Mouse (Mus musculus) splenic B cell, adult 2 months (primary cell): ENCODE measurements around the gene Pnkd.

Experiments
- DNase-seq: peaks from one replicate; pipeline ENCODE4 v3.0.0-alpha.2; 2011; ENCODE audit warnings: low read depth, low spot score
- H3K27me3 ChIP-seq: 2 replicates; pipeline ENCODE4 v1.6.1; 2012; ENCODE audit warnings: mild to moderate bottlenecking, low read length, moderate library complexity, mixed read lengths; ENCODE audit not compliant: control insufficient read depth, poor library complexity, insufficient read depth, severe bottlenecking
- H3K36me3 ChIP-seq: 2 replicates; pipeline ENCODE4 v1.6.1; 2012; ENCODE audit warnings: mild to moderate bottlenecking, low read length, moderate library complexity, mixed read lengths; ENCODE audit not compliant: control insufficient read depth, poor library complexity, insufficient read depth, severe bottlenecking

Pnkd gene

DNA sequence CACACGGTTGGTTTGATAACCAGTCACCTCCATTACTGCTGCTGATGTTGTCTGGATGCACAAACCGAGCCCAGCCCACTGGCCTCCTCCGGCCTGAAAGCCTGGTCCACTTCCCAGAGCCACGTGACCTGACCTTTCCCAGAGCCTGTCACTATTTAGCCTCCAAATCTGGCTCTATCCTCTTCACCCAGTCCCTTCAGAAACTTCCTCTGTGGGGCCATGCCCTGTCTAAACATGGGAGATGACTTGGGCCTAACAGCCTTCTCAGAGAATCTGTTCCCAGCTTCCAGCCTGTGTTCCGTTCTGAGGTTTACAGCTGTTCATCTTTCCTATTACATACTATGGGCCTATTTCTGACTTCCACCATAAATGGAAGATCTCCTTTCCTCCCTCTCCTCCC, 78.7 kb downstream of the Pnkd start:
- DNase-seq, result no peak
- Histone ChIP-seq H3K36me3 (no peaks in the 10 kb centered on the region), H3K27me3 (no peaks in the 10 kb centered on the region)

GRCm38 (mm10) chr1:74364270-74364669, 79.5 kb downstream of the Pnkd start:
- no peak for DNase-seq
- Histone ChIP-seq H3K36me3 (no peaks in the 10 kb centered on the region), H3K27me3 (no peaks in the 10 kb centered on the region)

DNA sequence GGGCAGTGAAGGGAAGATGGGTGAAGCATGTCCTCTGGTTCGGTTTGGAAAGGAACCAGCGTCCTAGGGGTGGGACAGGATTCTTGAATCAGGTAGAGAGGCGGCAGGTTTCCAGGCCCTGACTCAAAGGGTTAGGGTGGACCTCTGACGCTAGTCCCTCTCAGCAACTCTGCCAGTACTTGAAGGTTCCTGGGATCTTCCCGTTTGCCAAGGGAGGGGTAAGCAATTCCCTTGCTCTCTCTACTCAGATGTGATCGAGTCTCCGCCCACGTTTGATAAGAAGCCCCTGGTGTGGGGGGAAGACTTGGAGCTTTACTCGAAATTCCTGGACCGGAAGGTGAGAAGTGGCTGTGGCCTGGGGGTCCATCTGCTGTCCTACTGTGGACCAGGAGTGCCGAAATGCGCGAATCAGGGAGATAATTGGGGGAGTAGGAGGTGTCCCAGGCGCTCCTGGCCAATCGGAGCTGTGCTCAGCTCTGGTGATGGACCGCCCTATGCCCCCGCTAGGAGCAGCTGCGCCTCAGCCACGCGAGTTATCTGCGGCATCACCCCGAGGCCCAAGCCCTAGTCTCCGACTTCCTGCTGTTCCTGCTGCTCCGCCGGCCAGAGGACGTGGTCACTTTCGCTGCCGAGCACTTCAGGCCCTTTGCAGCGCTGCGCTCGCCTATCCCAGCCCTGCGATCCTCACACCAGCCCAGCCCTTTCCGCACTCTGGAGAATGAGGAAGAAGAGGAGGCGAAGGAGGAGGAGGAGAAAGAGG, 83.3 kb downstream of the Pnkd start:
- Histone ChIP-seq H3K27me3 (no peaks in the 10 kb centered on the region), H3K36me3 (no peaks in the 10 kb centered on the region)
- DNase-seq, result peak; percentile 24

GRCm38 (mm10) chr1:74370040-74370439, 85.3 kb downstream of the Pnkd start:
- no peaks in the 10 kb centered on the region for H3K36me3 ChIP-seq
- H3K27me3 ChIP-seq, result no peaks in the 10 kb centered on the region
- no peak for DNase-seq

- Histone ChIP-seq H3K36me3 (no peaks in the 10 kb centered on the region), H3K27me3 (no peaks in the 10 kb centered on the region)
- DNase-seq, result no peak
These were observed 88.6 kb downstream of the Pnkd start for GRCm38 (mm10) chr1:74373372-74373771.

GRCm38 (mm10) chr1:74374980-74375379, 90.2 kb downstream of the Pnkd start, which contains the start of gene Slc11a1:
TSS of gene Slc11a1 (plus strand) at chr1:74375195.
- Histone ChIP-seq H3K36me3 (no peaks in the 10 kb centered on the region), H3K27me3 (no peaks in the 10 kb centered on the region; the same call in 1 of the 2 replicates)
- no peak for DNase-seq

DNA sequence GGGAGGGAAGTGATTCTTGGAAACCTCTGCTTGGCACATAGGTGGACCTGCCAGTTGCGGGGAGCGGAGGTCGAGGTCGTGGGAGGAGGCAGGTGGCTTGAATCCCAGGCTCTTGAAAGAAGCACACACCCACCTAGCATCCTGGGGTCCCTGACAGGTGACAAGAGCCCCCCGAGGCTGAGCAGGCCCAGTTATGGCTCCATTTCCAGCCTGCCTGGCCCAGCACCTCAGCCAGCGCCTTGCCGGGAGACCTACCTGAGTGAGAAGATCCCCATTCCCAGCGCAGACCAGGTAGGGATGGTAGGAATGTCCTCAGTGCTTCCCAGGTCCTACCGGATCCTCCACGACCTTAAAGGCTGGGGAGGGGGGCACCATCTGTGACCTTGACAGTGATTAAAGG, 90.8 kb downstream of the Pnkd start:
- DNase-seq, result no peak
- Histone ChIP-seq H3K36me3 (no peaks in the 10 kb centered on the region), H3K27me3 (no peaks in the 10 kb centered on the region; the same call in 1 of the 2 replicates)

- DNase-seq, result no peak
- Histone ChIP-seq H3K36me3 (no peaks in the 10 kb centered on the region), H3K27me3 (no peaks in the 10 kb centered on the region; the same call in 1 of the 2 replicates)
These were observed 91.7 kb downstream of the Pnkd start for GRCm38 (mm10) chr1:74376396-74376795.

DNA sequence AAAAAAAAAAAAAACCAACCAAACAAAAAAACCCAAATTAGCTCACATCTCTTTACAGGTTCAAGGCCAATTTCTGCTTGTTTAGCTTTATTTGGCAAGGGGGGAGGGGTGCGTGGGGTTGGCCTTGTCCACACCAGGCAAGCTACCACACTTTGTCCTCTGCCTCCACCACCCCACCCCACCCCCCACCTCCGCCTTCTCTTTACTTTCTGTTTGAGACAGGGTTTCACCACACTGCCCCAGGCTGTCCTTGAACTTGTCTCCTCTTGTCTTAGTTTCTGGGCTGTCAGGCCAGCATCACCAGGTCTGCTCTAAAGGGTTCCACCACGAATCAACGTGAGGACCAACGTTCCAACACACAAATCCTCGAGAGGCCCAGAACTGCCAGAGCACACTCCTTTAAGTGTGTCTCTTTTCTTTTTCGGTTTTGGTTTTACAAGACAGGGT, 94.4 kb downstream of the Pnkd start:
- DNase-seq, result no peak
- H3K36me3 ChIP-seq, result no peaks in the 10 kb centered on the region
- H3K27me3 ChIP-seq, result no peaks in the 10 kb centered on the region; the same call in 1 of the 2 replicates

DNA sequence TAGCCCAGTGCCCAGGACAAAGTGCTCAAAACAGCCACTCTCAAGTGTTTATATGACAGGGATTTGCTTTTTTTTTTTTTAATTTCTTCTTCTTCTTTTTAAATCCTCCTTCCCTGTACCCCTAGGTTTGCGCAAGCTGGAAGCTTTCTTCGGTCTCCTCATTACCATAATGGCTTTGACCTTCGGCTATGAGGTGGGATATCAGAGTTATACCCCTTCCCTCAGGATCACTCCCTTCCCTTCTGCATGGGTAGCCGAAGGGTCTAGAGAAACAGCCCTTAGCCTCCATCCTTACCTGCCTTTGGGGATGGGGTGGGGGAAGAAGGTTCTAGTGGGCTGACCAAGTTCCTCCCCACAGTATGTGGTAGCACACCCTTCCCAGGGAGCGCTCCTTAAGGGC, 95.8 kb downstream of the Pnkd start:
- Histone ChIP-seq H3K36me3 (no peaks in the 10 kb centered on the region), H3K27me3 (no peaks in the 10 kb centered on the region; the same call in 1 of the 2 replicates)
- DNase-seq, result no peak

GRCm38 (mm10) chr1:74381588-74382021, 96.9 kb downstream of the Pnkd start:
- H3K27me3 ChIP-seq, result no peaks in the 10 kb centered on the region; the same call in 1 of the 2 replicates
- no peaks in the 10 kb centered on the region for H3K36me3 ChIP-seq
- no peak for DNase-seq

DNA sequence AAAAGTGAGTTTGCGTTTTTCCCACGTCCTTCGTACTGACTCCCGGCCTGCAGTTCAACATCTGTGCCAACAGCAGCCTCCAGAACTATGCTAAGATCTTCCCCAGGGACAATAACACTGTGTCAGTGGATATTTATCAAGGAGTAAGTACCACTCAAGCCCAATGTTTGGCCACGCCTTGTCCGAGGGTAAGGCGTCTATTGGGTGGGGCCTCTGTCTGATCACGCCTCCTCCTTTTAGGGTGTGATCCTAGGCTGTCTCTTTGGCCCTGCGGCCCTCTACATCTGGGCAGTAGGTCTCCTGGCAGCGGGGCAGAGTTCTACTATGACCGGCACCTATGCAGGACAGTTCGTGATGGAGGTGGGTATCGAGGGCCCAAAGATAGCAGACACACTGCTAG, 98.7 kb downstream of the Pnkd start:
- no peak for DNase-seq
- no peaks in the 10 kb centered on the region; the same call in 1 of the 2 replicates for H3K27me3 ChIP-seq

DNA sequence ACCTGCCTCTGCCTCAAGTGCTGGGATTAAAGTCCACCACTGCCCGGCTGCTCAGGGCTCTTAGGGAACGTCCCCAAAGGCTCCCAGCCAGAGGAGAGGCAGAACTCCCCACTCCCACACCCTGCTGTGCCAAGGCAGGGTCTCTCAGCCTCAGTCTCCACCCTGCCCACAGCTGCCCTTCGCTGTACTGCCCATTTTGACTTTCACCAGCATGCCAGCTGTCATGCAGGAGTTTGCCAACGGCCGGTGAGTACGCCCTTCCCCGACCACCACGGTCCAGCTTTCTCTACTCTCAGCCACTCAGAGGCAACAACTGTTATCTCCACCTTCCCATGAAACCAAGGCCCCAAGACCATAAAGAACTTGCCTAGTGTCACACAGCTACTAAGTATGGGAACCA, 99.8 kb downstream of the Pnkd start:
- Histone ChIP-seq H3K27me3 (no peaks in the 10 kb centered on the region), H3K36me3 (no peaks in the 10 kb centered on the region)
- DNase-seq, result no peak

More for the DNA sequence above, 98.7 kb downstream of the Pnkd start:
- no peaks in the 10 kb centered on the region for H3K36me3 ChIP-seq

- Histone ChIP-seq H3K36me3 (no peaks in the 10 kb centered on the region), H3K27me3 (no peaks in the 10 kb centered on the region)
- no peak for DNase-seq
These were observed 100.3 kb downstream of the Pnkd start for GRCm38 (mm10) chr1:74385064-74385463.

DNA sequence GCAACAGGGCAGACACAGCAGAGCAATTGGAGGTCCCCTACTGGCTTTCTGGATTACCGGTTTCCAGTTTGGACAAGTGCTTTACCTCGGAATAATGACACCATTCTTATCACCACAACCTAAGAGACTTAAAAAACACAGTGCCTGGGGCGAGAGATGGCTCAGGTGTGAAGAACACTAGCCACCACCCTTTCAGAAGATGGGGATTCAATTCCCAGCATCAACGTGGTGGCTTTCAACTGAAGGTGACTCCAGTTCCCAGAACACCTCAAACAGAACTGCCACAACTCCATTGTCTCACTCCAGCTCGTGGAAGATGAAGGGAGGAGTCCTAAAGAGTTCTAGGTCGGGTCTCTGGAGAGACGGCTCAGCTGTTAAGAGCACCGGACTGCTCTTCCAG, 100.8 kb downstream of the Pnkd start:
- no peaks in the 10 kb centered on the region for H3K36me3 ChIP-seq
- no peaks in the 10 kb centered on the region for H3K27me3 ChIP-seq
- no peak for DNase-seq

- DNase-seq, result no peak
- H3K27me3 ChIP-seq, result no peaks in the 10 kb centered on the region
- H3K36me3 ChIP-seq, result no peaks in the 10 kb centered on the region
These were observed 101.6 kb downstream of the Pnkd start for GRCm38 (mm10) chr1:74386363-74386713.
